Mouse (Mus musculus): ENCODE results near the gene Ash1l.

GRCm38 (mm10) chr3:88983921-88984381, 33.5 kb downstream of the Ash1l start:
- TF ChIP-seq CTCF (IDR thresholded peaks at IDR 0.05; ENCODE audit: extremely low read depth, insufficient read depth, low read length) (no peak), POLR2A (IDR thresholded peaks at IDR 0.05; ENCODE audit: extremely low read depth, insufficient read depth, low read length) (no peak)

Data from cortical plate, adult 2 months (tissue).